Mouse (Mus musculus) thymus, postnatal 4 days (tissue): ENCODE results near the gene Cyp2c66.
A peak's percentile ranks its signal among the peaks of the same experiment; 100 is the strongest.
"Not testable (repeated sequence)": the region's sequence is repeated elsewhere in the genome, so short reads cannot be mapped to it uniquely, and the experiment has no call there.

Source experiments
- DNase-seq: peaks from one replicate; pipeline ENCODE4 v3.0.0; 2021

The Cyp2c66 gene

GRCm38 (mm10) chr19:39113644-39114043, at the start of gene Cyp2c66:
TSS of gene Cyp2c66 (plus strand) at chr19:39113898.
- DNase-seq: no peak

GRCm38 (mm10) chr19:39098779-39099178, 14.9 kb upstream of the Cyp2c66 start:
- DNase-seq: peak; percentile 30

- not testable (repeated sequence) for DNase-seq
Observed at GRCm38 (mm10) chr19:39156836-39157235, 43.1 kb downstream of the Cyp2c66 start.
